Mouse (Mus musculus): Measurements from ENCODE around the gene Uap1l1. TPM values are rescaled to one million over a fixed set of nuclear protein-coding genes. Genes with fewer than 3 reads are reported as not detected.

The Uap1l1 gene
- polyA plus RNA-seq, 1 experiment from 2014 or later = 55.8 TPM

GRCm38 (mm10) chr2:25394281-25395221 lies 29.1 kb upstream of the Uap1l1 start:
- no peaks in the 10 kb centered on the region for H3K79me2 ChIP-seq (ENCODE audit: inconsistent target)
- no peak overlapping the region for H3K27ac ChIP-seq
- WGBS (ENCODE audit: missing documents) = 52% methylated on average over 3 of the region's 3 CpGs
- H3K4me3 ChIP-seq (ENCODE audit: inconsistent target) = no peak overlapping the region
- H3K36me3 ChIP-seq (ENCODE audit: inconsistent target) = no peaks in the 10 kb centered on the region

DNA sequence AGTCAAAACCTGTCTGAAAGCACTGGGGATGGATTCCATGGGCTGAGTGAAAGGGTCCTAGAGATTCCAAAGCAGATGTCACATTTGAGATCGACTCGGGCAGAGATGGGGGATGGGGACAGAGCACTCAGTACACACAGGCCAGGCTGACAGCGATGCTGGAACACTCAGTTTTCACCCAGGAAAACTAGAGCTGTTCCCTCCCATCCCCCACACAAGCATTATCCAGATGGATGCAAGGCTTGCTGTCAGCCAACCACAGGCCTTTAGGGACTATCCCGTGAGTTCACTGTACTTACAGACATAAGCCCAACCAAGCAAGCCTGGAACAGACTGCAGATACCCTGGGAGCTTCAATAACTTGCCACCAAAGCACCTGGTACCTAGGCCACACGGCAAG lies 25.8 kb upstream of the Uap1l1 start:
- Histone ChIP-seq H3K36me3 (ENCODE audit: inconsistent target) (no peaks in the 10 kb centered on the region), H3K79me2 (ENCODE audit: inconsistent target) (no peaks in the 10 kb centered on the region), H3K4me3 (ENCODE audit: inconsistent target) (no peak overlapping the region), H3K27ac (no peak overlapping the region)
- 88% methylated on average over 5 of the region's 5 CpGs for WGBS (ENCODE audit: missing documents)

GRCm38 (mm10) chr2:25384492-25384891 lies 19.0 kb upstream of the Uap1l1 start:
- Histone ChIP-seq H3K27ac (no peak overlapping the region), H3K36me3 (ENCODE audit: inconsistent target) (no peaks in the 10 kb centered on the region)
- 97% methylated on average over 5 of the region's 5 CpGs for WGBS (ENCODE audit: missing documents)

GRCm38 (mm10) chr2:25376589-25376988 lies 11.1 kb upstream of the Uap1l1 start:
- WGBS (ENCODE audit: missing documents) = 83% methylated on average over 4 of the region's 4 CpGs
- Histone ChIP-seq H3K36me3 (ENCODE audit: inconsistent target) (no peaks in the 10 kb centered on the region), H3K27ac (no peak overlapping the region), H3K4me3 (ENCODE audit: inconsistent target) (no peak overlapping the region), H3K79me2 (ENCODE audit: inconsistent target) (no peaks in the 10 kb centered on the region)

More at GRCm38 (mm10) chr2:25384492-25384891, 19.0 kb upstream of the Uap1l1 start:
- no peaks in the 10 kb centered on the region for H3K79me2 ChIP-seq (ENCODE audit: inconsistent target)
- no peak overlapping the region for H3K4me3 ChIP-seq (ENCODE audit: inconsistent target)

- H3K4me3 ChIP-seq (ENCODE audit: inconsistent target) = peak overlapping the region; percentile 39; the same call in 1 of the 2 replicates
- 61% methylated on average over 2 of the region's 2 CpGs for WGBS (ENCODE audit: missing documents)
- H3K27ac ChIP-seq = no peak overlapping the region
- no peaks in the 10 kb centered on the region for H3K36me3 ChIP-seq (ENCODE audit: inconsistent target)
- no peaks in the 10 kb centered on the region for H3K79me2 ChIP-seq (ENCODE audit: inconsistent target)
These were observed 7.9 kb upstream of the Uap1l1 start for GRCm38 (mm10) chr2:25373431-25373830.

GRCm38 (mm10) chr2:25372644-25373391 lies 7.3 kb upstream of the Uap1l1 start:
- 10% methylated on average over 40 of the region's 42 CpGs for WGBS (ENCODE audit: missing documents)
- peak overlapping the region; percentile 41 for H3K4me3 ChIP-seq (ENCODE audit: inconsistent target)
- no peak overlapping the region for H3K27ac ChIP-seq
- no peaks in the 10 kb centered on the region for H3K36me3 ChIP-seq (ENCODE audit: inconsistent target)
- H3K79me2 ChIP-seq (ENCODE audit: inconsistent target) = no peaks in the 10 kb centered on the region

DNA sequence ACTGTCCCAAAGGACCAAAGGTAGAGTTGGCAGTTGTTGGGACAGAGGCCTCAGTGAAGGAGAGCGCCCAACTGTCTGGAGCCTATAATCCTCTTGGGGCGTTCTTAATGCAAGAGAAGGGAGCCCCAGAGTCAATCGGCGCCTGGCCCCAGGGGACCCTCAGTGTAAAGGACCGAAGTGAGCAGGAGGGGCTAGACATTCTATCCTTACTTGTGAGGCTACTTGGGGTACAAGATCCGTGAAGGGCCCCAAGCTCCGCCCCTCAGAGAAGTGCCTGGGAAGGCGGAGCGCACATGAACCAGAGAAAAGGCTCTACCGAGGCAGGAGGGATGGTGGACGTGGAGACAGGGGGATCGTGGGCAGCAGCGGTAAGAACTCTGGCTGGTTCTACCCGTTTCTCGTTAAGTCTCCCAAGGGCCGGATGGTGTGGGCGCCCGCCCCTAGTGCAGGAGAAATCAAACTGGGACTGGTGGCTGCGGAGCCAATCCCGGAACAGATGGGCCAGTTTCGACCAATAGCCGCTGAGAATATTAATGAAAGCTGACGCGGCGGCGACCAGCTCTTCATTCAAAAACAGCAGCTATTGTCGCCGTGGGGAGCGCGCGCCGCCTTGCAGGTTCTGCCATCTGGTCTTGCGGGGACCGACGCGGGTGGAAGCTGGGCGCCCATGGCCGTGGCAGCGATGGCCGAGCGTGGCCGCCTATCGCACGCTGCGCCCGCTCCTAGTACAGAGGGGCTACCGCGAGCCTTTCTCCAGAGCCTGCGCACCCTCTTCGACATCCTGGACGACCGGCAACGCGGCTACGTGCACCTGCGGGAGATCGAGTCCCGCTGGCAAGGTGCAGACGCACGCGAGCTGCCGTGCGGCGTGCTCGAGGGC lies 6.5 kb upstream of the Uap1l1 start, which contains the start of gene Sapcd2:
TSS of gene Sapcd2 (plus strand) at position 558 of the 880 bp plus-strand sequence.
- H3K36me3 ChIP-seq (ENCODE audit: inconsistent target) = no peaks in the 10 kb centered on the region
- WGBS (ENCODE audit: missing documents) = 3% methylated on average over 61 of the region's 65 CpGs
- H3K27ac ChIP-seq = peak within 1 kb of the TSS; percentile 58

DNA sequence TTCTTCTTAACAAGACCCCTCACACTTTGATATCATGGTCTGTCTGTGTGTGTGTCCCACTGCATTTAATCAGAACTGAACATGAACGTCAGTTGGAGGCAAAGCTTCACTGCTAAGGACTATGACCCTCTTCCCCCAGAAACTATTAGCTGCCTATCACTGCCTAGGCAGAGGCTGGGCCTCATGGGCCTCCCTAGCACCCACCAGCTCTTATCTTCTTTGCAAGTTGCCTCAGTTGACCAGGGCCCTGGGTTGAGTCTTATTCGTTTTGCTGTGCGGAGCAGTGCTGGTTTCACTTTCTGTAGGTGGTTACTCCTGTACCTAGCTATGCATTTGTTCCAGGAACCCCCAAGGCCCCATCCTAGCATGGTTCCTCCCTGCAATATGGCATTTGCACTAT lies 4.5 kb upstream of the Uap1l1 start:
- peaks cover 2% of the 10 kb centered on the region; the same call in 1 of the 2 replicates for H3K79me2 ChIP-seq (ENCODE audit: inconsistent target)
- WGBS (ENCODE audit: missing documents) = 93% methylated on average over 3 of the region's 3 CpGs
- no peak overlapping the region for H3K4me3 ChIP-seq (ENCODE audit: inconsistent target)
- H3K36me3 ChIP-seq (ENCODE audit: inconsistent target) = no peaks in the 10 kb centered on the region
- H3K27ac ChIP-seq = no peak overlapping the region

More for the DNA sequence above, 6.5 kb upstream of the Uap1l1 start, which contains the start of gene Sapcd2:
- Histone ChIP-seq H3K79me2 (ENCODE audit: inconsistent target) (no peaks in the 10 kb centered on the region), H3K4me3 (ENCODE audit: inconsistent target) (peak within 1 kb of the TSS; percentile 41)

DNA sequence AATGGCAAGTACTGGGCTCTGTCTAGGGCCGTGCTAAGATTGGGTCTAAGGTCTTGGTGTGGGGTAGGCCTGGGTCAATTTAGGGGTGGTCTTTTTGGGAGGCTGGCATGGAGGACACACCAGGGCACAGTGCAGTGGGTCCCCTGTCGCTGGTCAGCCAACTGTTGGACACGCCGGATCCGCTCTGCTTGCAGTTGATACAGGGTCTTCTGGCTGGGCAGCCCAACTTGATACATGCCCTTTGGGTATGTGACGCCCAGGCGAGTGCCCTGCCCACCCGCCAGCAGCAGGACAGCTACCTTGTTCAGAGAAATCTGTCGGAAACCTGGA lies 756 bp downstream of the Uap1l1 start:
- Histone ChIP-seq H3K27ac (peak overlapping the region; percentile 81), H3K79me2 (ENCODE audit: inconsistent target) (peaks cover 39% of the 10 kb centered on the region), H3K36me3 (ENCODE audit: inconsistent target) (peaks cover 43% of the 10 kb centered on the region), H3K4me3 (ENCODE audit: inconsistent target) (peak overlapping the region; percentile 94)
- 19% methylated on average over 9 of the region's 9 CpGs for WGBS (ENCODE audit: missing documents)

- peak overlapping the region; percentile 94 for H3K4me3 ChIP-seq (ENCODE audit: inconsistent target)
- WGBS (ENCODE audit: missing documents) = 89% methylated on average over 4 of the region's 4 CpGs
- H3K27ac ChIP-seq = peak overlapping the region; percentile 81
- peaks cover 39% of the 10 kb centered on the region for H3K79me2 ChIP-seq (ENCODE audit: inconsistent target)
- peaks cover 43% of the 10 kb centered on the region for H3K36me3 ChIP-seq (ENCODE audit: inconsistent target)
These were observed 1.2 kb downstream of the Uap1l1 start for GRCm38 (mm10) chr2:25364313-25364712.

- WGBS (ENCODE audit: missing documents) = 72% methylated on average over 13 of the region's 13 CpGs
- peaks cover 39% of the 10 kb centered on the region for H3K79me2 ChIP-seq (ENCODE audit: inconsistent target)
- peaks cover 43% of the 10 kb centered on the region for H3K36me3 ChIP-seq (ENCODE audit: inconsistent target)
- H3K27ac ChIP-seq = peak overlapping the region; percentile 81; the same call in 1 of the 2 replicates
- peak overlapping the region; percentile 94; the same call in 1 of the 2 replicates for H3K4me3 ChIP-seq (ENCODE audit: inconsistent target)
These were observed 1.9 kb downstream of the Uap1l1 start for GRCm38 (mm10) chr2:25363478-25364178.

DNA sequence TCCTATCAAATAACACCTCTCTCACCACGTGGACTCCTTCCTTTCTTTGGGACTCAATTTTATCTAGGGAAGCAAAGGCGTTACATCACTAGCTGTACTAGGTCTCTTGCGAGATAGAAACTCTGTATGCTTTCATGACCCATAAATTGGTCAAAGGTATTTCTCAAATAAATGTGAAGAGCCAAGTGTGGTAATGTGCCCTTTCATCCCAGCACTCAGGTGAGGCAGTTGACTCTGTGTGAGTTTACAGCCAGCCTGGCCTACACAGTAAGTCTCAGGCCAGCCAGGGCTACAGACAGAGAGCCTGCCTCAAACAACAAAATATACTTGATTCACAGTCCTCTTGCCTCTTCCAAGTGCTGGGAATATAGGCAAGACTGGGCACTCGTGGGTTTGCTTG lies 5.6 kb downstream of the Uap1l1 start:
- H3K27ac ChIP-seq = no peak overlapping the region
- WGBS (ENCODE audit: missing documents) = 72% methylated on average over 4 of the region's 4 CpGs
- H3K4me3 ChIP-seq (ENCODE audit: inconsistent target) = no peak overlapping the region
- H3K79me2 ChIP-seq (ENCODE audit: inconsistent target) = peaks cover 56% of the 10 kb centered on the region
- peaks cover 43% of the 10 kb centered on the region for H3K36me3 ChIP-seq (ENCODE audit: inconsistent target)

GRCm38 (mm10) chr2:25356208-25357079 lies 9.0 kb downstream of the Uap1l1 start, which contains the start of gene Dpp7:
TSS of gene Dpp7 (minus strand) at chr2:25356359.
- peaks cover 43% of the 10 kb centered on the region for H3K36me3 ChIP-seq (ENCODE audit: inconsistent target)
- peak within 1 kb of the TSS; percentile 90 for H3K4me3 ChIP-seq (ENCODE audit: inconsistent target)
- 7% methylated on average over 13 of the region's 13 CpGs for WGBS (ENCODE audit: missing documents)
- peaks cover 45% of the 10 kb centered on the region for H3K79me2 ChIP-seq (ENCODE audit: inconsistent target)
- H3K27ac ChIP-seq = peak within 1 kb of the TSS; percentile 79

Data from macrophage (primary cell).